Mouse (Mus musculus): ENCODE results near the gene Ormdl3.

Ormdl3 gene

DNA sequence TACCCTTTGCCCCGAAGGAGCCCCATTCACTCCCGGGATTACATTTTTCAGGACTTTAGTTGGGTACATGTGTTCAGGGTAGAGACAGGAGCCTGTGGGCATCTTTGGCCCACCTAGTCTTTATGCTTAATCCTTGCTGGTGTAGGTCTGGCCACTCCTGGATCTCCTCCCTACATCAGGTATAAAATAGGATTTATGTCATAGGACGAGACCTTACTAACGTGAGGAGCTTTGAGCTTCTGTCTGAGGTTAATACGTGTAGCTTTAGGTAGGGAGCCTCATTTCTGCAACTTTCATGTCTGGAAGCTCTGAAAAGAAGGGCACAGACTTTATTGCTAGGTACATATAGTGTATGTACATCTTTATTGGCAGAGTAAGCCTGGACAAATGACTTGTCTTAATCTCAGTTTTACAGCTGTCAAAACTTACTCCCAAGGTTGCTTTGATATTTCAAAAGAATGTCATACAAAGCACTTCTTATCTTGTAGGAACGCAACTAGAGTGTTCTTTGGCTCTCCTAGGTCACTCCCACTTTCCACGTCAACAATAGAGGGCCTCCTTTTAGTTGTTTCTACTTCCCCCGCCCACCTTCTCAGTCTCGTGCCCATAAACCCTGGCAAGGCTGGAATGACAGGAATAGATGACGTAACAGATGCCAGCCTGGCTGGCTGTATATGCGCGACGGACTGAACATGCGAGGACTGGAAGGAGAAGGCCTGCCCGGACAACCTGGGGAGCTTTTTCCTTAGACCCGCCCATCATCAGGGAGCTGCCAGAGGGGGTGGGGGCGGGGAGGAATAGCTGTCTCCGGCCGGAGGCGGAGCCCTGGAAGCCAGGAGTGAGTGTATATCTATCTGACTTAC, 747 bp upstream of the Ormdl3 start:
- peak; percentile 43 to 56 for DNase-seq

DNA sequence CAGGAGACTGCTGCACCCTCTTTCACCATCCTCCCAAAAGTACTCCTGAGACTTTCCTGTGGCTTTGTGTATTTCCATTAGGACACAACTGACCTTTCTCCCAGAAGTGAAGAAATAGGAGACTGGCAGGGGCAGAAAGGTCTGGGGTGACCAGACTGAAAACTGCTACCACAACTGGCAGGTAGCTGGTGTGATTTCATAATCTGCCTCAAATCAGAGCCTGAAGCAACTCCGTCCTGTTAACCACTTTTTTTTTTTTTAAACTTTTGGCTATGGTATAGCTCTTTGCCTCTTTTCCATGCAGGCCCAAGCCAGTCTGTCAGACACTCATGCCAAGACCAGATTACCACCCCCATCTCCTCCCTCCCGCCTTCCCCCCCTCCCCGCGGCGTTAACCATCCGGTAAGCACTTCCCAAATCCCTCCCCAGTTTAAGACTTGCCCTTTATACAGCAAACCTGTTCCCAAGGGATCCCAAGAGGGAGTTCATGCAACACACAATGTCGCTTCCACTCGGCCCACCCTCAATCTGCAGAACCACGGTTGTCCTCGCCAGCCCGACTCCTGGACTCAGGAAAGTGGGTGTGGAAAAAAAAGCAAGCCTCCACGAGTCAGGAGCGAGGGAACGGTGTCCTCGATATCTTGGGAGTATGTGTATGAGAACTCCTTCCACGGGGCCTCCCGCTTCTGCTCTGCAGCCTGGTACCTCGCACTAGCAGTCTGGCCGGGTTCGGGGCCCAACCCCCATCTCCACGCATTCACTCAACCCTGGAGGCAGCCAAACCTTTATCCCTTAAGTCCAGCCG, 879 bp downstream of the Ormdl3 start:
- no peak for DNase-seq

DNA sequence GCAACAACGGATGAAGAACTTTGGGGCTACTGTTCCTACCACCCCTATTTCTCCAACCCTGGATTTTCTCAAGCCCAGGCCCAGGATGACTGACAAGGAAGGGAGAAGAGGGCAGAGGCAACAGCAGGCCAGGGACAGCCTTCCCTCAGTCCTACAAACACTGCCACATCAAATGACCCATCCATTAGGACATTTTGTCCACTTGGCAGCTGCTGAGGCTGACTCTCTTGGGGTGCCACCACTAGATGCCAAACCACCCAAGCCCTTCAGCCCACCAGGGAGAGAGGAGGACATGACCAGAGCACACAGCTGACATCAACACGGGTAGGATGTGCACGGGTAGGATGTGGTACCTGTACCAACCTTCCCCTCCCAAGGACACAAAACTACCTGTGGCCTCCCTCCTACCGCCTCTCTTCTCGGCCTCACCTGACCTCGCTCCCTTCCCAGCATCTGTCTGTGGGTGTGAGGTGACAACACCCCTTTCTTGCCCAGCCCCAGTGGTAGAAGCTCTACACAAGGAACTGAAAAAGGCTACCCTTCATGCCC, 2.5 kb downstream of the Ormdl3 start:
- DNase-seq = no peak

DNA sequence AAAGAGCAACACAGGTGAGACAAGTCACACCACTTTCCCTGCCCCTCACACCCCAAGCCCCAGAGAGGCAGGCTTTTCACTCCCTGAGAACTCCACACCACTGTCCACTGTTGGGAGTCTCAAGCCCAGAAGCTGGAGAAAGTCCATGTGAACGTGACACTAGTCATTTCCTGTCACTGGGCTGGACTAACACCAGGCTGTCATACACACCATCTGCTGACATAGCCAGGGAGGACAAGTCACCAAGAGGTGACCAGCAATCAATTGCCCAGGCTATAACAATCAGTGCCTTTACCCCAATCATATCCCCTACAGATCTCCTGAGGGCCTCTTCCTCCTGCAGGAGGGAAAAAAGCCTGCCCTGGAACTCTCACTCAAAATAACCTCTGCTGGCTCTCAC, 3.0 kb downstream of the Ormdl3 start:
- DNase-seq = no peak

DNA sequence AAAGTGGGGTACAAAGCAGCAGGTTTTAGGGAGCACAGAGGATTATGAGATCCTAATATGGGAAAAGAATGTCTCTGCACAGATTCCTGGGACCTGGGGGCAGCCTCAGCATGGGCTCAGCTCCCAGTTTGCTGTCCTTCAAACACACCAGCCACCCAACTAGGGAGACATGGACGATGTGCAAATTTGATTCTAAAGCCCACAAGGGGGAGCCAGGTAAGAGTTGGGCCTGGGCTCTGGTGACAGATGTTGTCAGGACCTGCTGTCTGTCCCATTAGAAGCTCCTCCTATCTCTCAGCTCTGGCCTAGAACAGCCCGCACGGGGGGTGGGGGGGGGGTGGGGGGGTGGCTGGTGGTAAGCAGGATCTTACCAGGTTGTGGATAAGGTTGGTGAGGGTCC, 3.6 kb downstream of the Ormdl3 start:
- peak; percentile 17 to 24 for DNase-seq

DNA sequence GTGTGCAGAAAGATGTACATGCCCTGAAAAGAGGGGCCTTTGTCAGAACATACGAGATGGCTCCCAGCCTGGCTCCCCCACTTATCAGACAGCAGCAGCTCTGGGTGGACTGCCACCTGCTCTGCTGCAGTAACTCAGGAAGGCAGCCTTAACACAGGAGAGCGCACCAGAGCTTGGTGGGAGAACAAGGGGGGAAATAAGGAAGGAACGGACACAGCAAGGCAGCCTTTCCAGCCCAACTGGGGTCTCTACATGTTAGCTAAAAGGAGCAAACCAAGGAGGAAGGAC, 4.0 kb downstream of the Ormdl3 start:
- DNase-seq = no peak

DNA sequence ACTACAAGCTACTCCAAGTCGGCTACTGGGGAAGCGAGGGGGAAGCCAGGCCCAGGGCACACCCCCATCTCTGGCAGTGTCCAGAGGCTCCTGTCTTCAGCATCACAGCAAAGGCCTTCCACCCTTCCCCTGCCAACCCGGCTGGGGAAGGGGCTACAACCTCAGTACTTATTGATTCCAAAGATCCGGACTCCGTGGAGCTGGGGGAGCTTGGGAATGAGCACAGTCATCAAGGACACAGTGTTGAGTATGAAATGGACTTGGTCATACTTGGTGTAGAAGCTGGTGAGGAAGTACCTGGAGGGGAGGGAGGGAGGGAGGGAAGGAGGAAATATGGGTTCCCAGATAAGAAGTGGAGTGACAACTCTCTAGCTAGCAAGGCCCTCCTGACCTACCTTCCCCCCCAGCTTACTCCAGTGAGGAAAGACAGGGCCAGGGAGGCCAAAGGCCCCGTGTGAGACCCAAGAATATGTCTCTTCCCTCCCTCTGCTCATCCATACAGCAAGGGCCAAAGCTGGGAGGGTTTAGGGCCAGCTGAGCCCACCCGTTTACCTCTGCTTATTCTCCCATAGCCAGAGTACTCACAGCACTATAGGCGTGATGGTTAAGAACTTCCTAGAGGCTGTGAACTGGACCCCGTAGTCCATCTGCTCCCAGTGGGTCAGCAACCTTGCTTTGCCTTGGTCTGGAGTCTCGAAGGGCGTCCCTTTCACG, 4.5 kb downstream of the Ormdl3 start:
- no peak for DNase-seq

DNA sequence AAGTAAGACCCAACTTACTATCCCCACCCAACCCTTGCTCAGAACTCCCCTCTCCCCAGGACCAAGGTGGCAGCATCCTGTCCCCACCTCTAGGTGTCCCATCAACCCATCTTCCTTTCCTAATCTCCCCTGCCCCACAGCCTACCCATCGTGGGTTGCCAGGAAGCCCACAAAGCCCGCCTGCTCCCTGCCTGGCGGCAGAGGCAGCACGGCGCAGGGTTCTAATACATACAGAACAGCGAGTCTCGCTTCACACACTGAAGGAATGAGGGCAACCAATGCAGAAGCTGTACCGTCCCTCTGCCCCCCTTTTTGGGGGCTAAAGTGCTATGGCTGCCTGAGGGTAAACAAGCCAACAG, 5.2 kb downstream of the Ormdl3 start:
- DNase-seq = no peak

DNA sequence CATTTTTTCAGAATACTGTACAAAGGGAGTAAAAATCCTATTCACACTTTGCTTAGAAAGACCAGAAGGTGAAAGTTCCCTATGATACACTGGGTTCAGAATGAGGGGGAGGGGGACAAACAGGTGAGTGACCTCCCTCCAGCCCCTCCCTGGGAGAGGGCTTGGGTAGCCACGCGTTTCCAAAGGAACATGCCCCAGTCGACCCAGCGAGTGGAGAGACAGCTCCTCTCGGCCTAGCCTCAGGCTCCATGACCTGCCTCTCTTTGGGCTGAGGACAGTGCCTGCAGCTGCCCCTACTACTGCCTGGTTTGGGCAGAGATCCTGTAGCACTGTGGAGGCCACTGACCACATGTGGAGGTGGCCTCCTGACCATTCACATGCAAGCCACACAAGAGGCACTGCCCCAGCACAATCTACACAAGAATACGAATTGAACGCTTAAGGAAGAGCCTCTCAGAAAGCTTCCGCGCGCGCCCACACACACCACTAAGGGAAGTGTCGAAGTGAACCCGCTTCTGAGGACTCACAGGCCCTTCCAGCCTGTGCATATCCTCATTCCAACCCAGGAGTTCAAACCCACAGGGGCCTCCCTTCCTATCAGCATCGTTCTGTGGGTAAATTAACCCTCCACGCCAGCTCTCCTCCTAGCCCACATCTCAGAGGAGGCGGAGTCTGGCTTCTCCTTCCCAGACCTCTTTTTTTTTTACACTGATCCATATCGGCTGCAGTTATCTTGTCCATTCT, 5.7 kb downstream of the Ormdl3 start:
- no peak for DNase-seq

DNA sequence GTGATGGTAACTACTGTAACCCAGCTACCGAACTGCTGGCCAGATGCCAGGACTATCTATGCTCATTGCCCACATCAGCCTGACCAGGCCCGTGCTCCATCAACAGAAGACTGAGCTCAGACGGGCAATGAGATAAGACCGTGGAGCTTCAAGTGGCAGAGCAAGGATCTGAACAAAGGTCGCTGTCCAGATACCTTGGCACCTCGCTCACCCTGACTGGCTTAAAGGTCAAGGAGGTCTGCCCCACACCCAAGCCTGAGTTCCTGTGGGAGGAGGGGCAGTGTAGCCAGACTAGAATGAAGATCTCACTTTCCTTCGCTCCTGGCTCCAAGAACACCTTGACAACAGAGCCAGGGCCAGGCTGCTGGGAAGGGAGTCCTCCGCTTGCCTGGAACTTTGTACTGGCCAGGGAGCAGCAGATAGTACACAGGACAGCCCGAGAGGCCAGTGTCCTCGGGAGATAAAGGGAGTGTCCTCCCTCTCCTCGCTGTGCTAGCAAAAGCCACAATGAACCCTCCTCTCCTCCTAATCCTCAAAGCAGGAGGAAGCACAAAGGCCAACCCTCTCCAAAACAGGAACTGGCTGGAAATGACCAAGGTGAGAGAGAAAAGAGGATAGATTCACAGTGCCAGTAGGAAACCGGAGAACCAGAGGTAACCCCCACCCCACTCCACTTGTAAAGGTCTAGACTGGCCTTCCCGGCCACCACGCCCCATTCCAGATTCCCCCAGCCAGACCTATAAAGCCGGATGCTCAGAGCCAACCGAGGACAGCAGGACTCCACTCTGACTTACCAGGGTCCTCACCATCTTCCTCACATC, 6.7 kb downstream of the Ormdl3 start:
- no peak for DNase-seq

DNA sequence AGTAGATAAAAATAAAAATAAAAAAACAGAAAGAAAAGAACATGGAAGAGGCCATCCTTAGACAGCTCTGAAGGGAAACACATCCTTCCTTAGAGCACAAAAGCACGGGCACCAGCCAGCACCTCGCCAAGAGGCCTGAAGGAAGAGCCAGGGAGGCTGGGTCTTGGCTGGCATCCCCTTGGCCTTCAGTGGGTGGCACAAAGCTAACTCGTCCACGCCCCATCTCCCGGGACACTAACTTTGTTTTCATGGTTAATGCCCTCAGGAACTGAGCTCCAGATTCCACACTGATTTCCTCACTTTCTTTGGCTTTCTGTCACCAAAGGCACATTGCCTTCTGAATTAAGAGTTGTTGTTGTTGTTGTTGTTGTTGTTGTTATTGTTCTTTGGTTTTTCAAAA, 9.4 kb downstream of the Ormdl3 start:
- no peak for DNase-seq

DNA sequence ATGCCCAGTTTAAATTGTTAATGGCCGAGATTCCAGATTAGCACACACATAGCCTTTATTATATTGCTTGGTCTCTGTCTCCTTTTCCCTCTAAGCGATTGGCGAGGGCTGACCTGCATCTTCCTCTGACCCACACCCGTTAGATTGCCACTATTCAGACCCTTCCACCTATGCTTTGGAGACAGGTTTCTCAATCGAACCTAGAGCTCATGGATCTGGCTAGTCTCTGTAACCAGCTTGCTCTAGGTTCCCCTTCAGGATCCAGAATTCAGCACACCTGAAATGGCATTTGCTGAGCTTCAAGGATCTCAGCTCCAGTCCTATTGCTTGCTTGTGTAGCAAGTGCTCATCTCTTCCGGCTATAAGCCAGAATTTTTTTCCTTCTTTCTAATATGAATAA, 17.7 kb downstream of the Ormdl3 start:
- DNase-seq = no peak

DNA sequence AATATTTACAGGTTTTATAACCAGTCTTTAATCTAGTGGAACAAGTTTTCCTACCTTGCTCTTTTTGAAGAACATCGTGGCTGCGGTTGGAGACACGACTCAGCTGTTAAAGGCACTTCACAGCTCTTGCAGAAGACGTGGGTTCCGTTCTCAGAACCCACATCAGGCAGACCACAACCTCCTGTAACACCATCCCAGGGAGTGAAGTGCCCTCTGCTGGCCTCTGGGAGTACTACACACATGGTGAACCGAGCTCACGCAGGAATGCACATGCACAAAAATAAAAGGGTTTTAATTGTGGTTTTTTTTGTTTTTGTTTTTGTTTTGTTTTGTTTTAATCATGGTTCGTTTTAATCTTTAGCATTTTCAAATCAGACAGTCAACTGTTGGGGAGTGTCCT, 18.8 kb downstream of the Ormdl3 start:
- peak; percentile 62 to 63 for DNase-seq

DNA sequence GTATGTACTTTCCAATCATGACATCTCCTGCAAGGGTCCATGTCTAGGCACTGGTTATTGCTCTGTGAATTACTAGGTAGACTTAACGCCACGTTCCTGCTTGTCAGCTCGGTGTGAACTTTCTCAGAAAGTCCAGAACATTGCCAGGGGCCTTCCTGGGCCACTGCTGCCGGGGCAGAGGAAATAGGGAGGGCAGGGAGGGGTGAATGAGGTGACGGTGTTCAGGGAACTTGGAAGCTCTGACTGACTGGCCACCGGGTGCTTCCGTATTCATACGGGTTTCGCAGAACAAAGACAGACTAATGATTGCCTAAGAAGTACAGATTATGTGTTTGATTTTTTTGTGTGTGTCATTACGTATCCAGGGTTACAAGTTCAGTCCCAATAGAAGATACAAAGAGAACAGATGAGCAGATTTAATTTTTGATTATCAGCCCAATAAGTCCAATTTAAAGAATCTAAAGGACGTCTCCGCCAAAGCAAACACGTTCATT, 23.2 kb downstream of the Ormdl3 start:
- no peak for DNase-seq

DNA sequence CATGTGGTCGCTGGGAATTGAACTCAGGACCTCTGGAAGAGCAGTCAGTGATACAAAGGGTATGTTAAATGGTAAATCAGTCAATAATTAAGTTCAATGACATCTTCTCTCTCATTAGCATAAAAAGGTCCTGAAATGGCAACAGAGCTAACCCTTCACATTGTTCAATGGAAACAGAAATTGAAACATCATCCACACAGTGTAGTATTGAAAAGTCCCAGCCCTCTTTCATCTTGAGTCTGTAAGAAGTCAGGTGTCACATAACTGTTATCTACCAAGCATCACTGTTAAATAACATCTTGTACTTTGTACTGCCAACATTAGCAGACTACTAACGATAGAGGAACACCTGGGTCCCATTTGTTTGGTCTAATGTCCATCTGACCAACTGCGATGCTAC, 24.1 kb downstream of the Ormdl3 start:
- DNase-seq = no peak

DNA sequence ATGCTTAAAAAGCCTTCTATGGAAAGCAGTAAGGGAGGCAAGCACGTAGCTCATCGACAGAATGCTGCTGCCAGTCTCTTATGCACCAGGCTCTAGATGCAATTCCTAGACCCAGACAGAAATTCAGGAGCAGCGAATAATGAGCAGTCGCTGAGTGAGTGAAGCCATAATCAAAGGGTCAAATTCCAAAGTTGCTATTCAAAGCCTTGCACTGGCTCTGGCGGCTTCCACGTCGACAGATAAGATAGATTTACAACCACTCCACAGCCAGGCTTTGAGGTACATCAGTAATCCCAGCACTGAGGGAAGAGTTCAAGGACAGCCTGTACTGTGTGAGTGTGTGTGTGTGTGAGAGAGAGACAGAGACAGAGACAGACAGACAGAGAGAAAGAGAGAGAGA, 26.2 kb downstream of the Ormdl3 start:
- DNase-seq = no peak

DNA sequence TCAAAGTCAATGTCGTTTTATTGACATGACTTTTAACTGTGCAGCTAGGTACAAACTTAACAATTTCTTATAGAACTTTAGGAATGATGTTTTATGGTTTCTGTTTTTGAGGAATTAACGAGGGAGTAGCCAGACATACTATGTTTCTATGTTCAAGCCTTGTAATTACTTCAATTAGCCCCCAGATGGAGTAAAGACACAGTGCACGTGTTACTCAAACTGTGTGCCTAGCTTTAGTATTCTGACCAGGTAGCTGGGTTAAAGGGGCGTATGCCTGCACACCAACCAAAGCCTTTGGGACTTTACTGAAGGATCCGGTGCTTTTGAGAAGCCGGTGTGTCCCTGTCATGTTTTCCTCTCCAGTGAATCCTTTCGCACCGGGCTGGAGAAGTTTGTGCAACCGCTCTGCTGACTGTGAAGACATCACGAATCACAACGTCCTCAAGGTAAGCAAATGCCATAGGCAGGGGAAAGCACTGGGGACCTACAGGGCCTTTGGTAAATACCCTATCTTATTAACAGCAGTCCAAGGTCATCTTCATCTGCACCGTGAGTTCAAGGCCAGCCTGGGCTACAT, 32.0 kb downstream of the Ormdl3 start:
- DNase-seq = peak; percentile 30

DNA sequence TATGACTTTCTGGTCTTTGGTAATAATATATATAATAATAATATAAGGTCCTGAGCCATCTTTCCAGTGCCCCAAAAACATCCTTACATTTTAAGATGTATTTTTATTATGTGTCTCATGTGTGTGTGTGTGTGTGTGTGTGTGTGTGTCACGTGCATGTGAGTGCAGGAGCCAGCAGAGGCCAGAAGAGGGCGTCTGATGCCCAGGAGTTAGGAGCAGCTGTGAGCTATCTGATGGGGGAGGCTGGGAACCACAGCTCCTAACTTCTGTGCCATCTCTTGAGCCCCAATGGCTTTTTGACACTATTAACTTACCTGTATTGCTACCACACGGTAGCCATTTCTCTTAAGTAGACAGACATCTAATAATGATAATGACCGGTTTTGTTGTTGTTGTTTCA, 33.2 kb downstream of the Ormdl3 start:
- DNase-seq = peak in 1 of 2 experiments; percentile 29

DNA sequence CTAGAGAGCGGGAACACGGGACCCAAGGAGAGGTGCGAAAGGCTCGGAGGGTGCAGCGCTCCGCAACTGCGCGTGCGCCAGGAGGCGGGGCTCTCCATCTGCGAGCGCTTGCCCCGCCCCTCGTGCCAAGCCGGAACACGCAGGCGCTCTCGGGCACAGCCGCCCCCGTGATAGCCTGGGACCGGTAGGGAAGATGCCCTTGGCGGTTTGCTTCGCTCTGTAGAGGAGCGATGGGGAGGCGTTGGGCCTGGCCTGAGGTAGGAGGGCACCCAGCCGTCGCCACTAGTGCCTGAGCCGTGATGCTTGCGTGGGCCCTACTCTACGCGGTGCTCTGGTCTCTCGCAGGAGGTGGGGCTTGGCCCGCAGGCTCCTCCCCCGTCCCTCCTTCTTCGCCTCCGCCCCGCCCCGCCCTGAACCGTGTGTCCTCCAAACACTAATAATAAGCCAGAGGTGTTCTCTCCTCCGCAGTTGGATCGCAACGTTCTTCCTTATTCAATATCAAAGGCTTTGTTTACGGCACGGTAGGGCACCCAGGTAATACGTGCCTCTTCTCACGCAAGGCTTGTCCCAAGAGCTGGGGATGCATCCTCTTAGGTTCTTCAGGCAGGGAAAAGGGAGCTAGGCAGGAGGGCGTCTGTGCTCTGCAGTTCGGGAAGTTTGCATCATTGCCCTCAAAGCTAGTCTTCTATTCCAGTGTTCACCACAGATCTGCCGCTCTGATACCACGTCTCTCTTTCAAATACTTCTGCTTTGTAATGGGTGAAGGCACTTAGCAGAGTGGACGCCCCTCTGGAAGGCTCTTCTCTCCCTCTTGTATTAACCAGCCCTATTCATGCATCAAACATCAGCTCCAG, 36.0 kb downstream of the Ormdl3 start, which contains the start of gene Zpbp2:
Zpbp2 (plus strand) TSS at position 123 of the 854 bp plus-strand sequence.
- DNase-seq = peak; percentile 96 to 98

DNA sequence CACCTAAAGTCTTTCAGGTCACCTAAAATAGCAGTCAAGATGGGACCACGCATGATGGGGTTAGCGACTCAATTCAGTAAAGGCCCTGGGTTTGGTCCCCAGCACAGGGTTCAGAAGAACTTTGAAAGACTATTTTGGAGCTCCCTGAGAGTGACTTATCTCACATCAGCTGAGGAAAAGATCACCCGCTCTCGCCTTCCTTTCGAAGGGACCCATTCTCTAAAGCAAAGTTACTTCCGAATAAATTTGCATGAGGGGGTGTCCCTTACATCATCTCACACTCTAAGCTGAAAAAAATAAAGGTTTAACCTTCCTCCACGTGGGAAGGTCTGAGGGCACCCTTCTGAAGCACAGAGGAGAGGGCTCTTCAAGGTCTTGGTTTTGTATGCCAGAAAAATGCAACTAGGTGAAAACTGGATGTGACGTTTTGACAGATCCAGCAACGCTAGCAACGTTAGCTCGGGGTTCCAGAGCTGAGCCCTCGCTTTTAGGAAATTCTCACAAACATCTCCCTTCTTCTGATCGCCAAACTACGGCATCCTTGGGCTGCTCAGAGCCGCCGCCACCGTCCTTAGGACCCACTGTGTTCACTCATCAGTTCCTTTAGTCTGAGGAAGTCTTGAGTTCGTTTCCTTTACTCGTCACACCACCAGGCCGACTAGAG, 36.7 kb downstream of the Ormdl3 start:
- DNase-seq = peak; percentile 77 to 78
